Mouse (Mus musculus) heart, postnatal 36 days (tissue): ENCODE results near the gene Plppr3. TPM values are rescaled to one million over a fixed set of nuclear protein-coding genes. Genes with fewer than 3 reads are reported as not detected.

Experiments
- DNase-seq, 2 experiments: peaks; one replicate each; pipeline ENCODE4 v3.0.0; 2021 to 2022
- intact Hi-C: fragments of 180-260 bp; cut with DNase I; formaldehyde crosslinking; loops from one replicate; pipeline ENCODE4 v1.15.1; 2025
- microRNA-seq, 2 experiments: library from miRNA; unstranded; fragments of <30 nt; microRNA quantifications; one replicate each; pipeline ENCODE4 v1.2.0; 2021; ENCODE audit warnings: borderline number of aligned reads in 2 of 2
- total RNA-seq, 2 experiments: library from RNA; stranded (reverse); gene quantifications; 2 replicates each; pipeline ENCODE4 v1.2.3; 2021

Plppr3 gene
- total RNA-seq, 2 experiments from 2014 or later = not detected

DNA sequence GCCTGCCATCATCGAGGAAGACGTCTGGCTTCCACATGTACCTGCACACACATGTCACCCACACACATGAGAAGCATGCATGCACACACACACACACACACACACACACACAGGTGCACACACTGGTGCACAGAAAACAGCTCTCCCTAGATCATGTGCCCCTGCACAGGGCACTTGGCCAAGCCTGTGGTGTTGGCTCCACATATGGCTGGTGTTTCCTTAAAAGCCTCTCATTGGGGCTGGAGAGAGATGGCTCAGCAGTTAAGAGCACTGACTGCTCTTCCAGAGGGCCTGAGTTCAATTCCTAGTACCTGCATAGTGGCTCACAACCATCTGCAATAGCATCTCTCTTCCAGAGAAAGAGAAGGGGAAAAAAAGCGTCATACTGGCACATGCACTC lies 42.9 kb downstream of the Plppr3 start:
- DNase-seq = no peak
- intact Hi-C loops = no loop called here

DNA sequence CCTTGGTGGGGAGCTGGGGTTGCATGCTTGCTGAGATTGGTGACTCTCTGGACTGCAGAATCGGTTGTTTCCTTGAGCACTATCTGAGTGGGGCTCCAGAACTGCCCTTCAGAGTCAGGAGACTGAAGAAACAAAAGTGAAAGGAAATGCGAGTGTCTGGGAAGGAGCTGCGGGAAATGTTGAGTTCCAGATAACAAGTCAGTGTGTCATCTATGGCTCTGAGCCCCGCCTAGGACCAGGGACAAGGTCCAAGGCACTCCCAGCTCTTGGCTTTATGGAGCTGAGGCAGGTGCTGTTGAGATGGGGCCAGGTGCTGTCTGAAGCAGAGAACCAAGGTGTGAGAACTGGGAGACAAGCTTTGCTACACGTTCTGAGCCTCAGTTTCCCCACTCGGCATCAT lies 50.0 kb downstream of the Plppr3 start:
- no peak for DNase-seq
- intact Hi-C loops = no loop called here

DNA sequence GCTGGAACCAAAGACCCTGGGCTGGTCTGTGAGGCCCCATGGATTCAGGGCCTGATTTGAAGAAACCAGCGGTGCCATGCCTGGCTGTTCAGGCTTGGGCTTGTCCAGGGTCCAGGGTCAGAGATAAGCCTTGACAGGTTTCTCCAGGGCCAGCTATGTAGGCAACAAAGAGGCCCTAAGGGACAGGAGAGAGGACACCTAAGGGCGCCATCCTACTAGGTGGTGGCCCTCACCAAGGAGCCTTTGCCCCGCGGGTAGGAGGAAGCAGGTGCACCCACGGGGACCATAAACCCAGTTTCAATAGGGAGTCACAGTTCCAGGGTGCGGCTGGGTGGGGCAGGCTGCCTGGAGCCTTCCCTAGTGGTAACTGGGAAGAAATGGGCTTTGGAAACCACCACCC lies 51.4 kb downstream of the Plppr3 start:
- no peak for DNase-seq
- intact Hi-C loops = no loop called here

DNA sequence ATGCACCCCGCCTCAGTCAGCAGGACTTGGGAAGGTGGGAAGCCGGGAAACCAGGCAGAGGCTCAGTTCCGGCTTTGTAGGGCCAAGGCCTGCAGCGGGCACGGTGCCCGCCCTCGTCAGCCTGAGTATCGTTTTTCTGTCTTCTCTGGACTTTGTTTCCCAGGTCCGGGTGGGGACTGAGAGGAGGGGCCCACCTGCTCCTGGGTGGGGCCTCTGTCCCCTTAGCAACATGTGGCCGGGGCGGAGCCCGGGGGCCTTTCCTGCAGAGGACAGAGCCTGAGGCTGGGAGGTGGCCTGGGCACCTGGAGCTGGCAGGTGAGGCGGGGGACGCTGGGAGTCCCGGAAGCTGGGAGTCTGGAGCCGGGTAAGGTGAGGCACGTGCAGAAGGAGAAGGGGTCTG lies 52.1 kb downstream of the Plppr3 start:
- intact Hi-C loops = no loop called here
- no peak for DNase-seq

DNA sequence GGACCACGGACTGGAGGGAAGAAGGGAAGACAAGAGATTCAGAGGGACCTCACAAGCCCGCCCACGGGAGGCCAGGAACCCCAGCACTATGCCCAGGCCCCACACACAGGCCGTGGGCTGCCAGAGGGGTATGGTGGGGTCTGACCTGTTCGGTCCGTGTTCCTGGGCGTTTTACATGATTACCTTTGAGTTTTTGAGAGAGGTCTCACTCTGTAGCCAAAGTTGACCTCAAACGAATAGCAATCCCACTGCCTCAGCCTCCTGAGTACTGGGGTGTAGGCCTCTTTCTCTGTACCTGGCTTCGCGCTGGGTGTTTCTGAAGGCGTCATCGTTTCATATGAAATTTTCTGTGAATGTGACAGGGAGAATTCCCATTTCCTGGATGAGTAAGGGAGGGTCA lies 52.7 kb downstream of the Plppr3 start:
- DNase-seq = no peak
- intact Hi-C loops = no loop called here

DNA sequence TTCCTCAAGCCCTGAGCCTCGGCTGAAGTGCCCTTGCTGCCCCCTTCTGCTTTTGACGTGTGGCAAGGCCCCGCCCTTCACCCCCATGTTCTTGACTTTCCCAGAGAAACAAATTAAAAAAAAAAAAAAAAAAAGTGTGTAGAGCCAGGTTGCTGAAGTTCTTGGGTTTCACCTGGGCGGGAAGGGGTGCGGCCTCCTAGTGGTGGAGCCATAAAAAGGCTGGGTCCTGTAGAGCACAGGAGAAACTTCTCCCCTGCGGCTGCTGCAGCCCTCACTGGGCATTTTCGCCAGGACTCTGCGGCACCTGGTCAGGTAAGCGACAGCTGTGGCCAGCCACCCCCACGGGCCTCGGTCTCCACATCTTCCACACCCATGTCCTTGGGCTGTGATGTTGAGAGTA lies 53.7 kb downstream of the Plppr3 start, which contains the start of gene Misp:
Gene Misp, plus strand, starts transcription at position 208 of the 400 bp plus-strand sequence.
- DNase-seq = no peak
- intact Hi-C loops = no loop called here

DNA sequence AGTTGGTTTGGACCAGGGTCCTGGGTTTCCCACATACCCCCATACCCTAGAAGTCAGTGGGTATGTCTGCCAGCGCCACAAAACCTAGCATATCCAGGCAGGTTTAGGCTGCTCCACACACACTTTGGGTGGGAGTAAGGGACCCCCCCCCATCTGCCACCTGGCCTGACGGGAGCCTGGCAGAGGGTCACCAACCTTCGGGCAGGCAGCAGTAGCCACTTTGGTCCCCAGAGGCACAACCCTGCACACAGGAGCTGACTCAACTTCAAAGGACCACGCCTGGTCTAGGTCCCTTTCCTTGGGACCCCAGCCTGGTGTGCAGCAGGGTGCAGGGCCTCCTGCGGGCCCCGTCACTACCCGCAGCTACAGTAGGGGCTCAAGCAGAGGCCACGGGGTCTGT lies 54.2 kb downstream of the Plppr3 start:
- intact Hi-C loops = no loop called here
- DNase-seq = no peak

DNA sequence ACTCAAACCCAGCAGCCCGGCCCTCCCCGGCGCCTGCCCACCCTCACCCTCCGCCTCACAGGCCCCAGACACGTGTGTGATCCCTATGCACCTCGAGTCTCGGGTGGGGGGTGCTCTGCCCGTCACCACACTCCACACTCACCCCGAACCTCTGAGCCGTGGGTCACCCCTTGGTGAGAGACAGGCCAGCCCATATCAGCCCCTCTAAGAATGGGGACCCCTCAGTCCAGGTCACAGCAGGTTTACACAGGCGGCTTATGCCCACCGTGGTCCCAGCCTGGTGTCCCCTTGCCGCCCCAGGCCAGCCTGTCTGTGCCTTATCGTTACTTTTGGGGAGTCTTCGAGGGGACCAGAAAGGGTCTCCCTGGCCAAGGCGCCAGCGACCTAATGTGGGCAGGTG lies 54.8 kb downstream of the Plppr3 start:
- intact Hi-C loops = no loop called here
- no peak for DNase-seq

DNA sequence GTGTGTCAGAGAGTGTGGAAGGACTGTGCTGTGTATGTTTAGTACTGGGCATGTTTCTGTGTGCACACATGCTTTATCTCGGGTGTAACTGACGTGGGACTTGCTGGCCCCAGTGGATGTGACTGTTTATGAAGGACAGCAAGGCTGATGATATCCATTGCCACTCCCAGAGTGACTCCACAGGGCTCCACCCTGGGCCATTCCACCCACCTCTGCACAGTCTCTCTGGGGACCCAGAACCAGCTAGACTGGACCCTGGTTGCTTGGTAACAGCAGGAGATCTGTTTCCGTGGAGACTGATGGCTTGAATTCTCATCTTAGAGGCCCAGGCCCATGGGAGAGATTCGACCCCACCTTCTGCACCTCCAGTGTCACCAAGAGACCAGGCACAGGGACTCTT lies 56.2 kb downstream of the Plppr3 start:
- no peak for DNase-seq
- intact Hi-C loops = no loop called here

DNA sequence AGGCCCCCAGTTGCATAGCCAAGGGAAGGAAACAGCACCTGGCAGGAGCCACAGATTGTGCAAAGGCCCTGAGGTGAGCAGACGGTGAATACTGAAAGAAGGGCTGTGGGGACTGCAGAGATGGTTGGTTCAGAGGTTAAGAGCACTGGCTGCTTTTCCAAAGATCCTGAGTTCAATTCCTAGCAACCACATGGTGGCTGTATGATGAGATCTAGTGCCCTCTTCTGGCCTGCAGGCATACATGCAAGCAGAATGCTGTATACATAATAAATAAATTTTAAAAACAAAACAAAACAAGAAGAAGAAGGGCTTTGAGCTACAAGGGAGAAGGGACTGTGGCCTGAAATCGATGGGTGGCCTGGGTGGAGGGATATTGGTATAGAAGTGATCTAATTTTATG lies 57.3 kb downstream of the Plppr3 start:
- DNase-seq = no peak
- intact Hi-C loops = no loop called here

DNA sequence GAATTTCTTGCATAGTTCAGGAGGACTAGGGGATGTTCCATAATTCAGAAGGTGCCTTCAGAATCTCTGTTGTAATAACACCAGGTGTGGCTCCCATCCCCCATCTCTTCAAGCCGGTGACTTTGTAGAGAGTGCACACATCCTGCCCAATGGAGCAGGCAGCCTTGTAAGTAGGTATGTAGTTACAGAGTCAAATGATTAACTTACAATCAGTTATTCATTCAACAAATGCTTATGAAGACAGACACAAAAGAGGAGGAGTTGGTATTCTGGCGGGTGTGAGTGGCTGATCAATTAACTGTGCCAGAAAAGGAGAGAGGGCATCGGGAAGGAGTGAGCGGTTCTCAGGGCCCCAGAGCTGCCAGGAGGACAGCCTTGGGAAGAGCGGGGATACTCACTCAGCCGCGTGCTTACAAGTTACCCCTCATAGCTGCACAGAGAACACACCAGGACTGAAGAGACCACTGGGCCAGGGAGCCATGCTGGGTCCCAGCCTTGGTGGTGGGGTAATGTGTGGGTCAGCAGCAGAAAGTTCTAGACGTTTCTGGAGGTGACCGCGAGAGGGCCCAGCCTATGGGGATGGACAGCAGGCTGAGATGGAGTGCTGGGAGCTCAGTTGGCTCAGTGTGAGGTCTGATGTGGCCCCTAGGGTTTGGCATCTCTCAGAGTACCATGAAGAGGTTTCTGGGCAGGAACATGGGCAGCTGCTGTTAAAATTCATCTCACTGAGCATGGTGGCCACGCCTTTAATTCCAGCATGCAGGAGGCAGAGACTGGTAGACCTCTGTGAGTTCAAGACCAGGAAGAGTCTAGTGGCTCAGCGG lies 58.6 kb downstream of the Plppr3 start:
- intact Hi-C loops = no loop called here
- no peak for DNase-seq

DNA sequence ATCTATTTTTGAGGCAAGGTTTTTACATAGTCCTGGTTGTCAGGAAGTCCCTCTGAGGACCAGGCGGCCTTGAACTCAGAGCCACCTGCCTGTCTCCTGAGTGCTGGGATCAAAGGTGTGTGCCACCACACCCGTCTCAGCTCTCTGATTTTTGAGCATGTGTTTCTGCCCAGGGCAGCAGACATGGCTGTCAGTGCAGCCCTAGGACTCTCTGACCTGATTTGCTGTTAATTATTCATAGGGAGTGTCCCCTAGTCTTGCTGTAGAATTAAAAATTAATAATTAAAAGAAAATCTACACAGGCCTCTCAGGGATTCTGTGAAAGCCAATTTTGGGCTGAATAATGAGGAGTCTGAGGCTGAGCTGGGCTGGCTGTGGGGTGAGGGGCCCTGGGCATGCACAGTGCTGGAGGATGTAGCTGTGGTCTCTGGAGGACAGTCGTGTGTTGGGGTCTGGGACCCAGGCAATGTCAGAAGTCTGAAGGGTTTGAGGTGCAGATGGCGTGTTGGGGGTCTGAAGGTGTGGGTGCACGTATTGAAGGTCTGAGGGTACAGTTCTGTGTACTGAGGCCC lies 60.1 kb downstream of the Plppr3 start:
- DNase-seq = no peak
- intact Hi-C loops = no loop called here

DNA sequence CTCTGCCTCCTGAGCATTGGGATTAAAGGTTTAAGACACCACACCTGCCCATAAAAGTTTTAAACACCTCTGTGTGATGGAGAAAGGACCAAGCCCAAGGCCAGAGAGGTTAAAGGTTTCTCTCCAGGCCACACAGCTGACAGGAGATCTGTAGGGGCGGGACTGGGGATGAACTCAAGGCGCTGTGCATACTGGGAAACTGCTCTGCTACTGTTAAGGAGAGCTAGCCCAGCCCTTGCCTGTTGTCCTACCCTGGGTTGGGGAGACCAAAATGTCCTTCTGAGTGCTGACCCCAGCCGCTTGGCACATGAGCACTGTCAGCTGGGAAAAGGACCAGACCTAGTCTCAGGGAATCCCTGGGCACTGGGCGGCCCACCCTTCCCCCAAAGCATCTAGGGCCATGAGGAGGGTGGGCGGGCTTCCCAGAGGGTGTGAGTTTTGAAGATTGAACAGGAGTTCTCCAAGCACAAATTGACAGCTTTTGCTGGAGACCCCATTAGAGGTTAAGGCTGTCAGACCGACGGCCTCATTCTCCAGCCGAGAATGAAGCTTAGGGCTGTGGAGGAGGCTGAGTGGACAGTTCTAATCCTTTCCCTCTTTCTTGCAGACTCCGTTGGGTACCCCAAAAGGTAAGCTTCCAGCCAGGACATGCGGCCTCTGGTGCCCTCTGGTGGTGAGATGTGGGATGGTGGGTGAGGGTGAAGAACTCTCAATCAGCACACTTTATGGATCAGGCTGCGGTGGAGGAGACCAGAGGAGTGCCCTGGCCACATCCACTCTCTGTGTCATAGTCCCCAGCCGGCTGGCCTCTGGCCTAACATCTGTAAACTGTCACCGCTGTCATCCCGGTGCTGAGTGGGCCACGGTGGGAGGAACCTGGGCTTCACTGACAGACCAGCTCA lies 62.4 kb downstream of the Plppr3 start:
- intact Hi-C loops = loop anchor here (1.0 kb wide), 2 partner anchors 19 to 44 kb away; partner anchors contain the start of gene Palm
- peak; percentile 89 to 94 for DNase-seq

Small RNA genes lying within 50 kb of the gene (microRNA-seq; reads per million reads assigned to microRNA genes)
- 0 reads per million in 2 experiments for gene Mir6910

Other genes starting within 250 kb of the Plppr3 start
- 1 to 10 TPM; 1.9 to 2.5 TPM for gene Shc2, start 236.7 kb downstream of the Plppr3 start, total RNA-seq
- not detected for gene Odf3l2, start 228.9 kb downstream of the Plppr3 start, total RNA-seq
- gene Madcam1, start 210.1 kb downstream of the Plppr3 start, total RNA-seq = not detected
- 10 to 100 TPM; 18.1 to 19.9 TPM for gene Tpgs1, start 205.3 kb downstream of the Plppr3 start, total RNA-seq
- 100 to 1,000 TPM; 178 to 198 TPM for gene Cdc34, start 192.4 kb downstream of the Plppr3 start, total RNA-seq
- gene Gzmm, start 185.6 kb downstream of the Plppr3 start, total RNA-seq = 1 to 10 TPM; 6.5 to 8.4 TPM
- 1,000 to 10,000 TPM; 1,389 to 1,395 TPM for gene Bsg, start 170.1 kb downstream of the Plppr3 start, total RNA-seq
- gene Hcn2, start 158.0 kb downstream of the Plppr3 start, total RNA-seq = 10 to 100 TPM; 20.0 to 26.8 TPM
- gene Polrmt, start 128.1 kb downstream of the Plppr3 start, total RNA-seq = 10 to 100 TPM; 42.3 to 48.0 TPM
- gene Fgf22, start 119.6 kb downstream of the Plppr3 start, total RNA-seq = not detected
- 10 to 100 TPM; 23.6 to 24.6 TPM for gene Rnf126, start 107.7 kb downstream of the Plppr3 start, total RNA-seq
- gene Fstl3, start 97.4 kb downstream of the Plppr3 start, total RNA-seq = 1 to 10 TPM; 4.2 to 4.3 TPM
- not detected for gene Prss57, start 83.7 kb downstream of the Plppr3 start, total RNA-seq
- gene Palm, start 81.1 kb downstream of the Plppr3 start, total RNA-seq = 10 to 100 TPM; 56.0 to 87.0 TPM
- gene Misp, start 53.6 kb downstream of the Plppr3 start, total RNA-seq = under 1 TPM in 1 of 2 experiments, not detected in 1; 0.62 TPM
- gene Ptbp1, start 20.2 kb downstream of the Plppr3 start, total RNA-seq = 10 to 100 TPM; 50.9 to 51.2 TPM
- gene Prtn3, start 158 bp downstream of the Plppr3 start, total RNA-seq = not detected
- gene Elane, start 11.6 kb upstream of the Plppr3 start, total RNA-seq = not detected
- 10 to 100 TPM; 11.6 to 63.9 TPM for gene Cfd, start 16.2 kb upstream of the Plppr3 start, total RNA-seq
- gene Med16, start 34.3 kb upstream of the Plppr3 start, total RNA-seq = 10 to 100 TPM; 53.0 to 53.2 TPM
- gene Gm26602, start 36.2 kb upstream of the Plppr3 start, total RNA-seq = not detected
- gene Kiss1r, start 42.3 kb upstream of the Plppr3 start, total RNA-seq = under 1 TPM; 0.17 to 0.38 TPM
- gene R3hdm4, start 46.6 kb upstream of the Plppr3 start, total RNA-seq = 10 to 100 TPM; 81.0 to 88.1 TPM
- gene Arid3a, start 52.4 kb upstream of the Plppr3 start, total RNA-seq = 1 to 10 TPM; 1.9 to 2.6 TPM
- gene Wdr18, start 85.5 kb upstream of the Plppr3 start, total RNA-seq = 10 to 100 TPM; 25.6 to 28.8 TPM
- gene Grin3b, start 96.1 kb upstream of the Plppr3 start, total RNA-seq = under 1 TPM; 0.27 to 0.28 TPM
- 100 to 1,000 TPM; 107 to 120 TPM for gene Tmem259, start 109.7 kb upstream of the Plppr3 start, total RNA-seq
- 10 to 100 TPM; 29.9 to 30.6 TPM for gene Cnn2, start 114.0 kb upstream of the Plppr3 start, total RNA-seq
- 1 to 10 TPM; 7.7 to 7.9 TPM for gene Abca7, start 121.9 kb upstream of the Plppr3 start, total RNA-seq
- 1 to 10 TPM; 4.1 to 5.9 TPM for gene Arhgap45, start 142.0 kb upstream of the Plppr3 start, total RNA-seq
- 10 to 100 TPM; 88.5 to 96.4 TPM for gene Polr2e, start 165.2 kb upstream of the Plppr3 start, total RNA-seq
- 100 to 1,000 TPM; 863 to 871 TPM for gene Gpx4, start 172.5 kb upstream of the Plppr3 start, total RNA-seq
- 10 to 100 TPM; 11.2 to 12.2 TPM for gene Sbno2, start 230.9 kb upstream of the Plppr3 start, total RNA-seq
- gene Stk11, start 241.2 kb upstream of the Plppr3 start, total RNA-seq = 100 to 1,000 TPM; 137 to 165 TPM